Mouse (Mus musculus) G1E (cell line): ENCODE results near the gene Btnl4. TPM values are rescaled to one million over a fixed set of nuclear protein-coding genes. Genes with fewer than 3 reads are reported as not detected.
"Not testable (repeated sequence)": the region's sequence is repeated elsewhere in the genome, so short reads cannot be mapped to it uniquely, and the experiment has no call there.

Experiments
- ATAC-seq: 2 replicates; pipeline ENCODE4 v1.8.0; 2016; ENCODE audit warnings: mild to moderate bottlenecking; ENCODE audit not compliant: insufficient number of reproducible peaks, poor library complexity, low FRiP score, severe bottlenecking; ENCODE audit errors: extremely low read depth
- DNase-seq: peaks from one replicate; pipeline ENCODE4 v3.0.0; 2012; ENCODE audit warnings: low spot score
- H3K27me3 ChIP-seq: 2 replicates; pipeline ENCODE4 v1.6.1; 2012; ENCODE audit warnings: mild to moderate bottlenecking, low read length, inconsistent platforms; ENCODE audit not compliant: insufficient read depth
- H3K36me3 ChIP-seq: replicated peaks from 2 replicates; pipeline ENCODE3; 2012; ENCODE audit warnings: mild to moderate bottlenecking, inconsistent platforms
- H3K4me1 ChIP-seq: 2 replicates; pipeline ENCODE4 v1.6.1; 2012; ENCODE audit warnings: low read depth, low read length, inconsistent platforms, mixed read lengths; ENCODE audit not compliant: insufficient read depth
- H3K4me3 ChIP-seq: 2 replicates; pipeline ENCODE4 v1.5.1; 2012; ENCODE audit warnings: low read depth, mild to moderate bottlenecking, inconsistent platforms, low read length, moderate library complexity, mixed read lengths
- H3K9me3 ChIP-seq: replicated peaks from 2 replicates; pipeline ENCODE4 v1.6.1; 2012; ENCODE audit warnings: inconsistent platforms
- CTCF ChIP-seq: IDR thresholded peaks from 2 replicates; pipeline ENCODE4 v1.5.1; 2012; ENCODE audit warnings: low read depth, low read length, inconsistent platforms, mixed read lengths
- GATA1 ChIP-seq: IDR thresholded peaks from 2 replicates; pipeline ENCODE4 v1.6.1; 2012; ENCODE audit warnings: borderline replicate concordance, low read length, inconsistent platforms, mixed read lengths
- GATA2 ChIP-seq: IDR thresholded peaks from 2 replicates; pipeline ENCODE4 v1.6.1; 2012; ENCODE audit warnings: low read depth, low read length, inconsistent platforms, borderline replicate concordance
- POLR2AphosphoS5 ChIP-seq: IDR thresholded peaks from 2 replicates; pipeline ENCODE4 v1.6.1; 2012; ENCODE audit warnings: low read depth, low read length, inconsistent platforms; ENCODE audit not compliant: insufficient replicate concordance
- TAL1 ChIP-seq: conservative IDR thresholded peaks from 2 replicates; pipeline ENCODE4 v1.6.1; 2012; ENCODE audit warnings: low read depth, low read length, inconsistent platforms, mixed read lengths
- polyA plus RNA-seq: library from polyadenylated mRNA; stranded (reverse); fragments of >175 nt; gene quantifications from 2 replicates; pipeline ENCODE4 v1.2.3, GENCODE M21; 2012
- total RNA-seq, 2 experiments: library from RNA; stranded (forward) in 1 of 2; stranded (reverse) in 1 of 2; fragments of 200-1000 nt in 1 of 2; fragments of >200 nt in 1 of 2; fragmentation: Nextera tagmentation in 1 of 2; gene quantifications; 2 replicates each; pipeline ENCODE4 v1.2.3; 2014 to 2017

The Btnl4 gene
- total and polyA plus RNA-seq, 3 experiments = 0.22 TPM; not detected in 2

DNA sequence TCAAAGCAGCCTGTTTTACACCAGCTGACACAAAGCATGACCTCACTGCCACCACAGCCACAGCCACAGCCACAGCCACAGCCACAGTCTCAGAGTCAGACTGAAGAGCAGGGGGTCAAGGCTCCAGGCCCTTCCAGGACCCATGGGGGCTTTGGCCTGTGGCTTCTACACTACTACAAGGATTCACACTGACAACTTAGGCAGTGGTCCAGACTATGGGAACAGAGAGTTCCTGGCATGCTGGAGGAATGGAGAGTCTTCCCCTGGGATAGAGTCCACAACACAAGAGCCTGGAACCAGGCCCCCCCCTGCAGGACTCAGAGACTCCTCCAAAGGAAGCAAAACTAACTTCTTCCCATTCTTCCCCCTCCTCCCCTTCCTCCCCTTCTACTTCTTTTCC lies 30.5 kb upstream of the Btnl4 start:
- no peak for DNase-seq
- Histone ChIP-seq H3K4me1 (no peaks in the 10 kb centered on the region), H3K27me3 (no peaks in the 10 kb centered on the region), H3K36me3 (no peaks in the 10 kb centered on the region), H3K9me3 (no peaks in the 10 kb centered on the region), H3K4me3 (no peak overlapping the region)
- no peak for ATAC-seq
- TF ChIP-seq POLR2AphosphoS5 (no peak), TAL1 (no peak), GATA2 (no peak), GATA1 (no peak), CTCF (no peak)

GRCm38 (mm10) chr17:34497726-34498125 lies 20.6 kb upstream of the Btnl4 start:
- DNase-seq, H3K4me1 ChIP-seq, H3K36me3 ChIP-seq, ATAC-seq, H3K27me3 ChIP-seq, H3K4me3 ChIP-seq, H3K9me3 ChIP-seq: not testable (repeated sequence)

GRCm38 (mm10) chr17:34497319-34497718 lies 20.2 kb upstream of the Btnl4 start:
- not testable (repeated sequence) for H3K9me3 ChIP-seq, H3K36me3 ChIP-seq, H3K27me3 ChIP-seq, H3K4me1 ChIP-seq, DNase-seq, H3K4me3 ChIP-seq, ATAC-seq

GRCm38 (mm10) chr17:34496539-34496938 lies 19.4 kb upstream of the Btnl4 start:
- Histone ChIP-seq H3K9me3 (no peaks in the 10 kb centered on the region), H3K4me1 (no peaks in the 10 kb centered on the region), H3K36me3 (no peaks in the 10 kb centered on the region), H3K27me3 (peaks cover 5% of the 10 kb centered on the region), H3K4me3 (no peak overlapping the region)
- ATAC-seq = no peak
- DNase-seq = no peak
- TF ChIP-seq CTCF (no peak), GATA1 (no peak), TAL1 (no peak), GATA2 (no peak), POLR2AphosphoS5 (no peak)

- not testable (repeated sequence) for H3K9me3 ChIP-seq, DNase-seq, H3K4me3 ChIP-seq, H3K27me3 ChIP-seq, H3K4me1 ChIP-seq, ATAC-seq, H3K36me3 ChIP-seq
These were observed 18.0 kb upstream of the Btnl4 start for GRCm38 (mm10) chr17:34495156-34495555.

DNA sequence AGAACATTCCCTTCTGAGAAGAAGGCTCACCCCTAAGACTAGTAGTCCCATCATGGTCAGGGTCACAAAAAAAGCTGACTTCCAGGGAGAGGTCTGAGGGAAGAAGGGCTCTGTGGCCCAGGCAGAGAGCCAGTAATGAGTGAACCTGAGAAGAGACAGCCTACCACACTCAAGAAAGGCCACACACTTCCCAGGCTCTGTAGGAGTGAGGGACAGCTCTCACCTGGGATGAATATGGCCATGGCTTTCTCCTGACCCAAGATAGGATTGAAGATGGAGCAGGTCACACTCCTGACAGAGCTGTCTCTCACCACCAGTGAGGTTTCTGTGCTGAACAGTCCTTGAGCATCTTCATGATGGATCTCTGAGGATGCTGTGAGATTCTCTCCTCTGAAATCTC lies 15.7 kb upstream of the Btnl4 start:
- H3K9me3 ChIP-seq = no peaks in the 10 kb centered on the region
- no peak overlapping the region for H3K4me3 ChIP-seq
- H3K36me3 ChIP-seq = no peaks in the 10 kb centered on the region
- no peaks in the 10 kb centered on the region for H3K4me1 ChIP-seq
- no peak for DNase-seq
- no peak for ATAC-seq
- H3K27me3 ChIP-seq = peaks cover 5% of the 10 kb centered on the region; the same call in 1 of the 2 replicates
- TF ChIP-seq GATA1 = no peak
- TF ChIP-seq TAL1 = no peak
- TF ChIP-seq POLR2AphosphoS5 = no peak
- TF ChIP-seq CTCF = no peak
- no peak for TF ChIP-seq GATA2

GRCm38 (mm10) chr17:34476427-34476826 lies 691 bp downstream of the Btnl4 start:
- no peak for TF ChIP-seq GATA1
- no peak for TF ChIP-seq CTCF
- TF ChIP-seq GATA2 = no peak
- Histone ChIP-seq H3K36me3 (no peaks in the 10 kb centered on the region), H3K27me3 (no peaks in the 10 kb centered on the region), H3K4me1 (no peaks in the 10 kb centered on the region), H3K9me3 (no peaks in the 10 kb centered on the region), H3K4me3 (no peak overlapping the region)
- no peak for ATAC-seq
- no peak for DNase-seq

DNA sequence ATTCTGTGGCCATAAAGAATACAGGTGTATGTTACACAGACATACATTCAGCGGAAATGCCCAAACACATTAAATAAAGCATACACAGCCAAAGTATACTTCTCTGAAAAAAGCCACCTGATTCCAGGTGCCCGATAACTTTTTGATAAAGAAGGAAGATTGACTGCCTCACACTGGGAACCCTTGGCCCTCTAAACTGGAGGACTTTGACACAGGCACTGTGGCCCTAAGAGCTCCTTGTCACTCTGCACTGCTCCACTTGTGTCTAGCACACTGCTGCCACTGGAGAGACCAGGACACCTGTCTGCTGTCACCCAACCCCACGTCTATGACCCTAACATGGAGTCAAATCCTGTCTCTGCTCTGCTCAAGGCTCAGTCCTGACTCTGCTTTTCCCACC lies 2.1 kb downstream of the Btnl4 start:
- TF ChIP-seq GATA1 (no peak), POLR2AphosphoS5 (no peak), CTCF (no peak), GATA2 (no peak), TAL1 (no peak)
- ATAC-seq = no peak
- H3K4me1 ChIP-seq = no peaks in the 10 kb centered on the region
- DNase-seq = no peak
- no peak overlapping the region for H3K4me3 ChIP-seq
- H3K9me3 ChIP-seq = no peaks in the 10 kb centered on the region
- H3K27me3 ChIP-seq = no peaks in the 10 kb centered on the region
- H3K36me3 ChIP-seq = no peaks in the 10 kb centered on the region
